Mouse (Mus musculus): Measurements from ENCODE around the gene Mpig6b. TPM values are rescaled to one million over a fixed set of nuclear protein-coding genes. Genes with fewer than 3 reads are reported as not detected.

Gene Mpig6b
- polyA plus RNA-seq, 1 experiment from 2014 or later: 0.97 TPM

DNA sequence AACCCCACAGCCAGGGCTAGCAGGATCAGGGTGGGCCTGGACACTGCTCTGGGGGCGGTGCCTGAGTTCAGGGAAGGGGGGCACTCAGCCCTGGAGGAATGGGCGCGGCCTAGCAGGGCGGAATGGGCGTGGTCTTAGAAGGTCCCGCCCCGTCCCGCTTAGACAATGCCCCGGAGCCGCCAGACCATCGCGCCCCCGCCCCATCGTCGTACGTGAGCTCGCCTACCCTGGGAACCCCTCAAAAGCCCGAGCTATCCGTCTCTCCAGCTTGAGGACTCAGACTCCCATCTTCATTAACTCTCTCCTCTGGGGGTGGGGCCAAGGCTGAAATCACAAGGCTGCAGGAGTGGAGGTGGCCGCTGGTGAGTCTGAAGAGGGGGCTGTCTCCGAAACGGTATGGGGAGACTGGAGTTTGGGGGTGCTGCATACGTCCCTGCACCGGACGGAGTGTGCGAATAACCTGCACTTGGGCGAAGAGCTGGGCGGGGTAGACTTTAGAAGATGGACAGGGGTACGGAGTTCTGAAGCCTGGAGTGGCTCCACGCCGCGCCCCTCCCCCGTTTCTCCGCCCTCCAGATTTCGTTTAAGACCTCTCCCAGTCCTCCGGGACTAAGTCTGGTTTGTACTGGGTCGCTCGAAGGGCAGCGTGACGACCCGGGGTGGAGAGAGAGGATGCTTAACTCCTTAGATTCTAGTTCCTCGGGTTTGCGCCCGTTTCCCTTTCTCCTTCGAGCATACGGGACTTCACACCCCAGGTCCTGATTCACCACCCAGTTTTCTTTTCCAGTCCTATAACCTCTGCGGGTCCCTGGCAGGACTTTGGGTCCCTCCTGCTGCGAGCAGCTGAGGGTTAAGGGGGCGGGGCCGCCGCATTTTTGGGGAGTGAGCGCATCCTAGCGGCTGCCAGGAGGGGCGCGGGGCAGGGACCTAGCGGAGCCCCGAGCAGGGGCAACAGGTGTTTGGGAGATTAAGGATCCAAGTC is 6.8 kb downstream of the Mpig6b start, which contains the start of gene Ddah2:
Gene Ddah2, plus strand, starts transcription at position 125 of the 982 bp plus-strand sequence.
- Histone ChIP-seq H3K27me3 (ENCODE audit: control insufficient read depth, insufficient read depth, low read length) (no peaks in the 10 kb centered on the region), H3K4me2 (replicated peaks; ENCODE audit: low read depth, low read length) (peak within 1 kb of the TSS; percentile 88), H3K4me3 (ENCODE audit: low read depth, low read length) (peak within 1 kb of the TSS; percentile 87), H3K36me3 (ENCODE audit: control insufficient read depth, insufficient read depth, low read length) (peaks cover 54% of the 10 kb centered on the region), H3K9me3 (ENCODE audit: control insufficient read depth, low read depth, low read length) (no peaks in the 10 kb centered on the region), H3K27ac (ENCODE audit: low read length) (peak within 1 kb of the TSS; percentile 93), H3K9ac (replicated peaks; ENCODE audit: low read depth, low read length) (peak within 1 kb of the TSS; percentile 83), H3K4me1 (ENCODE audit: control insufficient read depth, insufficient read depth, low read length) (peaks cover 16% of the 10 kb centered on the region; the same call in 1 of the 2 replicates)
- under 1% methylated on average over 57 of the region's 57 CpGs for WGBS
- ATAC-seq (ENCODE audit: insufficient number of reproducible peaks, insufficient read depth, low FRiP score, low read depth): peak; percentile 89

DNA sequence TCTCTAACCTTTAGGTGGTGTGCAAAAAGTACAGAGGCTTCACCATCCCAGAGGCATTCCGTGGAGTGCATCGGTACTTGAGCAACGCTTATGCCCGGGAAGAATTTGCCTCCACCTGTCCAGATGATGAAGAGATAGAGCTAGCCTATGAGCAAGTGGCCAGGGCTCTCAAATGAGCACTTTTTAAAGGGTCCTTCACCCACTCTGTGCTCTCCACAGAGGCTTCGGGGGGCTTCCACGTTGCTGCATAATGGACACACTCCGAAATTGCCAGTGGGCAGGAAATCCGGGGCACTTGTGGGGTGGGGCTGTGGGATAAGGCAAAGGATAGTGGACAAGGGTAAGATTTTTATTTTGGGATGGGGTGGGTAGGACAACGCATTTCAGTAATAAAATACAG is 7.7 kb downstream of the Mpig6b start:
- no peak overlapping the region for H3K4me3 ChIP-seq (ENCODE audit: low read depth, low read length)

DNA sequence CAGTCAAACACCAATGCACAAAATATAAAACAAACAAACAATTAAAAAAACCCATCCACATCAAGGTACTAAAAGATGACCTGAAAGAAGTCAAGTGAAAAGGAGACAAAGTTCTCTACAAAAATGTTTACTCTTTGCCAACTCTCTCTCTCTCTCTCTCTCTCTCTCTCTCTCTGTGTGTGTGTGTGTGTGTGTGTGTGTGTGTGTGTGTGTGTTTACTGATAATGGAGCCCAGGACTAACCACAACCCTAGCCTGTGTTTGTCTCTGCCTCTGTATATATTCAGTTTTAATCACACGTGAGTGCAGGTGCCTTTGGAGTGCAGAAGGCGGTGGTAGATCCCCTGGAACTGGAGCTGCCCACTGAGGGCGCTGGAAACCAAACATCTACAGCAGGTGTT is 8.9 kb downstream of the Mpig6b start:
- no peaks in the 10 kb centered on the region for H3K27me3 ChIP-seq (ENCODE audit: control insufficient read depth, insufficient read depth, low read length)
- H3K36me3 ChIP-seq (ENCODE audit: control insufficient read depth, insufficient read depth, low read length): peaks cover 74% of the 10 kb centered on the region
- H3K9me3 ChIP-seq (ENCODE audit: control insufficient read depth, low read depth, low read length): no peaks in the 10 kb centered on the region
- no peak overlapping the region for H3K27ac ChIP-seq (ENCODE audit: low read length)
- 67% methylated on average over 3 of the region's 3 CpGs for WGBS
- H3K9ac ChIP-seq (replicated peaks; ENCODE audit: low read depth, low read length): no peak overlapping the region
- no peak overlapping the region for H3K4me3 ChIP-seq (ENCODE audit: low read depth, low read length)
- ATAC-seq (ENCODE audit: insufficient number of reproducible peaks, insufficient read depth, low FRiP score, low read depth): no peak
- peaks cover 21% of the 10 kb centered on the region; the same call in 1 of the 2 replicates for H3K4me1 ChIP-seq (ENCODE audit: control insufficient read depth, insufficient read depth, low read length)
- no peak overlapping the region for H3K4me2 ChIP-seq (replicated peaks; ENCODE audit: low read depth, low read length)

More for the DNA sequence above, 7.7 kb downstream of the Mpig6b start:
- Histone ChIP-seq H3K36me3 (ENCODE audit: control insufficient read depth, insufficient read depth, low read length) (peaks cover 62% of the 10 kb centered on the region), H3K4me2 (replicated peaks; ENCODE audit: low read depth, low read length) (peak overlapping the region; percentile 88; the same call in 1 of the 2 replicates), H3K9ac (replicated peaks; ENCODE audit: low read depth, low read length) (no peak overlapping the region), H3K27ac (ENCODE audit: low read length) (no peak overlapping the region), H3K27me3 (ENCODE audit: control insufficient read depth, insufficient read depth, low read length) (no peaks in the 10 kb centered on the region), H3K9me3 (ENCODE audit: control insufficient read depth, low read depth, low read length) (no peaks in the 10 kb centered on the region), H3K4me1 (ENCODE audit: control insufficient read depth, insufficient read depth, low read length) (peaks cover 13% of the 10 kb centered on the region; the same call in 1 of the 2 replicates)
- no peak for ATAC-seq (ENCODE audit: insufficient number of reproducible peaks, insufficient read depth, low FRiP score, low read depth)
- 46% methylated on average over 9 of the region's 9 CpGs for WGBS

DNA sequence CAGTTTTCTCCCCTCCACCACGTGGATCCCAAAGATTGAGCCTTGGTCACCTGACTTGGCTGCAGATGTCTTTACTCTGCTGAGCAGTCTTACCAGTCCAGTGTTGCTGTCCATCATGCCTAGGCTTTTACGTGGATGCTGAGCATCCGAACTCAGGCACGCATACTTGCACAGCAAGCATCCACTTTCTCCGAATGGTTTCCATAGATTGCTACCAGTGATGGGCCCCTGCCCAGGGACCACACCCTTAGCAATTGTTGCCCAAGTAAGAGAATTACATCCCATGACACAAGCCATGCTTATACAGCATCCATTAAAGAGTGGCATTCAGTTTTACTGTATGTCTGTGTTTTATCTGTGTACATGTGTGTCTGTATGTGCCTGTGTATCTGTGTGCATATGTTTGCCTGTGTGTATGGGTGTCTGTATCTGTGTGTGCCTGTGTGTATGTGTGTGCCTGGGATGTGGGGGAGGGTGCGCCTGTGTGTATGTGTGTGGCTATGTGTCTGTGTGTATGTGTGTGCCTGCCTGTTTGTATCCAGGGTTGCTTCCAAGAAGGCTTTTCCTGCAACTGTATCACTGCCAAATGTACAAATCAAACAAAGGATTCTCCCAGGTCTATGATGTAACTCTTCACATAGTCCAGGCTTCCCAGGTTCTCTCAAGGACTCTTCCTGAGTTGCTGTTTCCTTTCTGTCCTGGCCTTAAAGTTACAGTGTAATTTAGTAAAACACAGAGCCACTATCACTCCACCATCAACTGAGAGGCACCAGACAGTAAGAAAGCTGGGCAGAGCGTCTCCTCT is 10.1 kb downstream of the Mpig6b start:
- peaks cover 63% of the 10 kb centered on the region for H3K36me3 ChIP-seq (ENCODE audit: control insufficient read depth, insufficient read depth, low read length)
- H3K9ac ChIP-seq (replicated peaks; ENCODE audit: low read depth, low read length): no peak overlapping the region
- peaks cover 20% of the 10 kb centered on the region; the same call in 1 of the 2 replicates for H3K4me1 ChIP-seq (ENCODE audit: control insufficient read depth, insufficient read depth, low read length)
- H3K4me2 ChIP-seq (replicated peaks; ENCODE audit: low read depth, low read length): no peak overlapping the region
- ATAC-seq (ENCODE audit: insufficient number of reproducible peaks, insufficient read depth, low FRiP score, low read depth): no peak
- H3K27me3 ChIP-seq (ENCODE audit: control insufficient read depth, insufficient read depth, low read length): no peaks in the 10 kb centered on the region
- no peak overlapping the region for H3K27ac ChIP-seq (ENCODE audit: low read length)
- H3K9me3 ChIP-seq (ENCODE audit: control insufficient read depth, low read depth, low read length): no peaks in the 10 kb centered on the region
- no peak overlapping the region for H3K4me3 ChIP-seq (ENCODE audit: low read depth, low read length)
- 95% methylated on average over 7 of the region's 7 CpGs for WGBS

DNA sequence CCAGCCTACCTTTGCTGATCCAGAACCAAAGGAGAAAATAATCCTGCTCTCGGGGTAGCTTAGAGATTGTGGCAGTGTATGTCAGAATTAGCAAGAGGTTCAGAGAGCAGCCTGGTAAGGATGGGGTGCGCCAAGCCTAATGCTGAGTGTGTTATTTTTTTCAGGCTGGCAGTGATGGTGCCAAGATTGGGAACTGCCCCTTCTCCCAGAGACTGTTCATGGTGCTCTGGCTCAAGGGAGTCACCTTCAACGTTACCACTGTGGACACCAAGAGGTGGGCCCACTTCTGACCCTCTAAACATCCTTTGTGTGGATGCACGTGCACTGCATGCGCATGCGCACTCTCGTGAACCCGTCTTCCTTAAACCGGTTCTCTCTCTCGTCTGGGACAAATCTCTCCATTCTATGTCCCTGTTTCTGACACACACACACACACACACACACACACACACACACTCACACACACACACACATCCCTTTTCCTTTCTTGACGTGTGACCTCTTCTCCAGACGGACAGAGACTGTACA is 13.6 kb downstream of the Mpig6b start:
- peaks cover 32% of the 10 kb centered on the region for H3K4me1 ChIP-seq (ENCODE audit: control insufficient read depth, insufficient read depth, low read length)
- H3K27me3 ChIP-seq (ENCODE audit: control insufficient read depth, insufficient read depth, low read length): no peaks in the 10 kb centered on the region
- no peaks in the 10 kb centered on the region for H3K9me3 ChIP-seq (ENCODE audit: control insufficient read depth, low read depth, low read length)
- peak overlapping the region; percentile 45 for H3K9ac ChIP-seq (replicated peaks; ENCODE audit: low read depth, low read length)
- peak overlapping the region; percentile 100 for H3K27ac ChIP-seq (ENCODE audit: low read length)
- no peak for ATAC-seq (ENCODE audit: insufficient number of reproducible peaks, insufficient read depth, low FRiP score, low read depth)
- H3K4me2 ChIP-seq (replicated peaks; ENCODE audit: low read depth, low read length): peak overlapping the region; percentile 90
- H3K36me3 ChIP-seq (ENCODE audit: control insufficient read depth, insufficient read depth, low read length): peaks cover 47% of the 10 kb centered on the region
- WGBS: 71% methylated on average over 12 of the region's 12 CpGs
- H3K4me3 ChIP-seq (ENCODE audit: low read depth, low read length): peak overlapping the region; percentile 78

DNA sequence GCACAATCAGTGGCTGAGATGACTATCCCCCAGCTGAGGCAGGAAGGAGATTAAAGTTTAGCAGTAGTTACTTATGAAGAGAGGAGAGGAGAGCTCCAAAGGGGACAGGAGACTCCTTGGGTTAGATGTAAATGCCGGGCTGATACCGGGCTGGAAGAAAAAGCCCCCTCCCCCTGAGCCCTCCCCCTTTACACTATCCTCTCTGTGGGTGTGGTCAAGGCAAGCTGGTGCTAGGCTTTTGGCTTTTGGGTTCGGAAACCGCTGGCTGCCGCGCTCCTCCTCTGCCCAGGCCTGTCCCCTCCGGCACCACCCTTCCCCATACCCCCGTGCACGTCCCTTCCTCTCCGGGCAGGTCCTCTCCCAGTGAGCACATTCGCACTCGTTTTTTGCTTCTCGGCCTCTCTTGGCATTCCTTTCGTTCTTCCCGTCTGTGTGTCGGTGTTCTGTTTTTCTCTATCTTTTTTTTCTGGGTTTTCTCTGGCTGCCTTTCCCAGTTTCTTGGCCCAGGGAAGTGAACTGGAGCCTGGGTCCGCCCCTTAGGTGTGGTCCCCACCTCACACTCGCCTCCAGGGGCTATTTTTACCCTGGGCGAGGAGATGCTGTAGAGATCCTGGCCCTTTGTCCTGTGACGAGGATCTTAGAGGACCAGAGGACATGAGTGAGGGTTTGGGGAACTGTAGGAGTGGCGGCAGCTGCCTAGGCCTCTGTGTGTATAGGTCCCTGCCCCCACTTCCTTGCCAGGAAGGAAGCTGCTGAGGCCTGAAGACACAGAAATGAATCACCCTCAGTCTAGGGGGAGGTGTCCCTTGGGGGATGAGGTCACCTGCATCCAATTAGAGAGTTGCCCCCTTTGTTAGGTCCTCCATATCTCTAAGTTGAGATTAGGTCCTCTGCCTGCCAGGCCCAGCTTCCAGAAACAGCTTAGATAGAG is 14.6 kb downstream of the Mpig6b start:
- peaks cover 37% of the 10 kb centered on the region for H3K4me1 ChIP-seq (ENCODE audit: control insufficient read depth, insufficient read depth, low read length)
- ATAC-seq (ENCODE audit: insufficient number of reproducible peaks, insufficient read depth, low FRiP score, low read depth): peak; percentile 59
- WGBS: under 1% methylated on average over 21 of the region's 21 CpGs
- H3K9me3 ChIP-seq (ENCODE audit: control insufficient read depth, low read depth, low read length): no peaks in the 10 kb centered on the region
- peak overlapping the region; percentile 90 for H3K4me2 ChIP-seq (replicated peaks; ENCODE audit: low read depth, low read length)
- peaks cover 41% of the 10 kb centered on the region for H3K36me3 ChIP-seq (ENCODE audit: control insufficient read depth, insufficient read depth, low read length)
- H3K27me3 ChIP-seq (ENCODE audit: control insufficient read depth, insufficient read depth, low read length): no peaks in the 10 kb centered on the region
- peak overlapping the region; percentile 100 for H3K27ac ChIP-seq (ENCODE audit: low read length)
- H3K4me3 ChIP-seq (ENCODE audit: low read depth, low read length): peak overlapping the region; percentile 78
- H3K9ac ChIP-seq (replicated peaks; ENCODE audit: low read depth, low read length): peak overlapping the region; percentile 45

DNA sequence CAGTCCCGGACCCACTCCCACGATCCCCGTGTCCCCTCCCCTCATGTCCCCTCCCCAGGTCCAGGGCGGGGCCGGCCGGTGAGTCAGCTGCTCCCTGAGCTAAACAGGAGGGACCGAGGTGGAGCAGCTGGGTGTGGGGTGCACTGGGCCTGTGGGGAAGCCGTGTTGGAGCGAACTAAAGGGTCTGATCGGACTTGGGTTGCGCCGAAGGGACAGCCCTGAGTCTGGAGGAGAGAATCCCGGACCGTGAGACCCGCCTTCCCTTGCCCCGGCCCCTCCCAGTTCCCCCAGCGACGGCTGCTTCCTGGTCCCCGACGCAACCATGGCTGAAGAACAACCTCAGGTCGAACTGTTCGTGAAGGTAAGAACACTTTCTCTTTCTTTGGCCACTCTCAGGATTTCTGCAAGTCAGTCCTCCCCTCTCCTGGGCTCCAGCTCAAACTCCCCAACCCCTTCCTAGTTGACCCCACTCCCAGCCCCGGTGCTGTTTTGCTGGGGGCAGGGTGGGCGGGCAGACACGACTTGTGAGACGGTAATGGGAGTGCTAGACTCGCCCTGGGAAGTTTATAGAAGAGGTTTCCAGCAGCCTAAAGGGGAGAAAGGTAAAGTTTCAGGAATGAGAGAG is 15.7 kb downstream of the Mpig6b start:
- Histone ChIP-seq H3K4me1 (ENCODE audit: control insufficient read depth, insufficient read depth, low read length) (peaks cover 44% of the 10 kb centered on the region), H3K27me3 (ENCODE audit: control insufficient read depth, insufficient read depth, low read length) (no peaks in the 10 kb centered on the region), H3K36me3 (ENCODE audit: control insufficient read depth, insufficient read depth, low read length) (peaks cover 29% of the 10 kb centered on the region), H3K4me3 (ENCODE audit: low read depth, low read length) (peak overlapping the region; percentile 78), H3K9me3 (ENCODE audit: control insufficient read depth, low read depth, low read length) (no peaks in the 10 kb centered on the region), H3K27ac (ENCODE audit: low read length) (peak overlapping the region; percentile 100), H3K4me2 (replicated peaks; ENCODE audit: low read depth, low read length) (peak overlapping the region; percentile 90), H3K9ac (replicated peaks; ENCODE audit: low read depth, low read length) (peak overlapping the region; percentile 82)
- under 1% methylated on average over 25 of the region's 27 CpGs for WGBS
- ATAC-seq (ENCODE audit: insufficient number of reproducible peaks, insufficient read depth, low FRiP score, low read depth): peak; percentile 34; the same call in 1 of the 2 replicates

All from stomach, embryonic 14.5 days (tissue).